Mouse (Mus musculus) limb, embryonic 12.5 days (tissue): ENCODE measurements around the gene Tepsin. TPM values are rescaled to one million over a fixed set of nuclear protein-coding genes. Genes with fewer than 3 reads are reported as not detected.

ENCODE experiments used
- ATAC-seq: fragments of 200-750 bp; cut with Nextera tagmentation; 2 replicates; pipeline ENCODE4 v1.8.0; 2017; ENCODE audit warnings: low read depth, moderate TSS enrichment; ENCODE audit not compliant: insufficient number of reproducible peaks, insufficient read depth, low FRiP score, low TSS enrichment
- H3K27ac ChIP-seq: fragments of 300-500 bp; sonication (generic); 2 replicates; pipeline ENCODE4 v1.5.1; 2016; ENCODE audit warnings: mild to moderate bottlenecking, moderate library complexity
- H3K27me3 ChIP-seq: fragments of 300-500 bp; sonication (generic); 2 replicates; pipeline ENCODE4 v1.6.1; 2016; ENCODE audit warnings: mild to moderate bottlenecking, moderate library complexity
- H3K36me3 ChIP-seq: fragments of 300-500 bp; sonication (generic); 2 replicates; pipeline ENCODE4 v1.6.1; 2016; ENCODE audit warnings: mild to moderate bottlenecking, moderate library complexity
- H3K4me1 ChIP-seq: fragments of 300-500 bp; sonication (generic); replicated peaks from 2 replicates; pipeline ENCODE4 v1.6.1; 2016
- H3K4me2 ChIP-seq: fragments of 300-500 bp; sonication (generic); 2 replicates; pipeline ENCODE4 v1.6.1; 2016; ENCODE audit warnings: mild to moderate bottlenecking, moderate library complexity
- H3K4me3 ChIP-seq: fragments of 300-500 bp; sonication (generic); replicated peaks from 2 replicates; pipeline ENCODE4 v1.5.1; 2016; ENCODE audit warnings: mild to moderate bottlenecking
- H3K9ac ChIP-seq: fragments of 300-500 bp; sonication (generic); replicated peaks from 2 replicates; pipeline ENCODE4 v1.6.1; 2016; ENCODE audit warnings: mild to moderate bottlenecking, moderate library complexity
- H3K9me3 ChIP-seq: fragments of 300-500 bp; sonication (generic); 2 replicates; pipeline ENCODE4 v1.6.1; 2016; ENCODE audit warnings: mild to moderate bottlenecking, moderate library complexity
- WGBS: fragments of 180-500 bp; shearing (Covaris S2); methylation state at CpG from one replicate; pipeline ENCODE4 v1.1.7; 2016; 5-methylcytosine and 5-hydroxymethylcytosine counted together
- microRNA-seq: library from miRNA; unstranded; fragments of <30 nt; microRNA quantifications from one replicate; pipeline ENCODE4, GENCODE M21; 2017
- polyA plus RNA-seq: library from polyadenylated mRNA; unstranded; fragments of >200 nt; fragmentation: Nextera tagmentation; extraction: Ambion mirVana; gene quantifications from 2 replicates; pipeline ENCODE4 v1.2.1, GENCODE M21; 2016

Tepsin gene
- polyA plus RNA-seq, 1 experiment from 2014 or later, result 17.0 TPM

DNA sequence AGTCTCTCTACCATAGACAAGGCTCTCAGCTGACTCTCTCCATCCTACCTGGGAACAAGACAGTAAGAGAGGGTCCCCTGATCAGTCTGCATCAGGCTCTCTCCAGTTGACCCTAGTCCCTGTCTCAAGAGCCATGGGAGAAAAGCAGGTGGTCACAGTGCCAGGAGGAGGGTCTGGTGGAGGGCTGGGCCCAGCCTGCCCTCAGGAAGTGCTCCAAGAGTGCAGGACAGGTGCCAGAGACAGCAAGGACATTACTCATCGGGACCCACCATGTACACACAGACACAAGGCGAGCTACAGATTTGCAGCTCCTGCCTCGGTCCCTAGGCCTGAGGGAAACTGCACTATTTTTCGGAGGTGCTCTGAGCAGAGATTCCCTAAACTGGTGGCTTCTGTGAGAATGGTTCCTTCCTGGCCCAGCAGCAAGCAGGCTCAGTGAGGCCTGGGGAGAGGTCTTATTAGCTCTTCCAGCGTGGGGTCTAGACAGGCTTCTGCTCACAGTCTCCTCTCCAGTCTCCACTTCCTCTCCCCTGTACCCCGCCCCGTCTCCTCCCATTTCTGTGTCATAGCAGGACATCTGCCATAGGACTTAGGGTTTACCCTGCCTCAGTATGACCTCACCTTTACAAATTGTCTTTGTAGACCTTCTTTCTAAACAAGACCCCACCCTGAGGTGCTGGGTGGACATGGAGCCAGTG, 56.2 kb downstream of the Tepsin start:
- Histone ChIP-seq H3K4me2 (no peak overlapping the region), H3K27me3 (peaks cover 21% of the 10 kb centered on the region), H3K27ac (no peak overlapping the region; the same call in 1 of the 2 replicates), H3K36me3 (no peaks in the 10 kb centered on the region), H3K9ac (no peak overlapping the region), H3K9me3 (no peaks in the 10 kb centered on the region), H3K4me3 (no peak overlapping the region), H3K4me1 (peaks cover 29% of the 10 kb centered on the region)
- WGBS, result 75% methylated on average over 7 of the region's 7 CpGs
- no peak for ATAC-seq

DNA sequence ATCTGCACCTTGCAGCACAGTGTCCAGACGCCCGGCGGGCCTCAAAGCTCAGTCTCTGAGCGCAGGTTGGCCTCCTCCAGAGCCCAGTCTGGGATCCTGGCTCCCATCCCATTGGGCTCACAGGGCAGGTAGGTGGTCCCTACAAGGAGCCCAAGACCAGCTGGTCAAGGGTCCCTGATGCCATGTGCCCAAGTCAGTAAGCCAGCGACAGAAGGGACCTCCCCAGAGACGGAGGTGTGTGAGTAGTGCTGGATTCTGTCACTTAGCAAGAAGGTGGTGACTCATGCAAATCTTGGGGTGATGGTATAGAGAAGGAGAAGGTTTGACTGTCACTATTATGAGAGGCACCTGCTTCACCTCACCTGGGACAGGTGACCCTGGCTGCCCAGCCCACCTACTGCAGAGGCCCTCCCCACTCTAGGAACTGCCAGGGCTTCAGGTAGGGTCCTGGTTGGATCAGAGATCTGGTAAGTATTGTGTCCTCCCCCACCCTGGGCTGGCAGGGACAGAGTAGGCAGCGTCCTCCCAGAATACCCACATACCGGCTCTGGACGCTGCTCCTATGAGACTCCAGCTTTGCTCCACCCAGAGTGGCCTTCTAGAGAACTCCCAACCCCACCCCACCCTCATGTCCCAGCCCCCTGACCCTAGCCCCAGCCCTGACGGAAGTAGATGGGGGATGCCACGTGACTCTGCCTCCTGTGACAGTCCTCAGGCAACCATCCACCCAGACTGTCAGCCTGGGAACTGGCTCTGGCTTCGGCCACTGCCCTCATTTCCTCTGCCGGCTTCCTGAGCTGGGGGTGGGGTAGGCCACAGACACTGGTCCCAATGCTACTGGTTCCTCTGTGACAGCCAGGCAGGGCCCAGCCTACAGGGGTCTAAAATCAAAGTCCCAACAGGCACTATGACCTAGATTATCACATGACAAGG, 57.1 kb downstream of the Tepsin start:
- no peak for ATAC-seq
- no peak overlapping the region for H3K4me3 ChIP-seq
- no peak overlapping the region for H3K4me2 ChIP-seq
- no peaks in the 10 kb centered on the region for H3K9me3 ChIP-seq
- 62% methylated on average over 13 of the region's 13 CpGs for WGBS
- H3K9ac ChIP-seq, result no peak overlapping the region
- no peaks in the 10 kb centered on the region for H3K36me3 ChIP-seq
- peaks cover 23% of the 10 kb centered on the region for H3K4me1 ChIP-seq
- H3K27ac ChIP-seq, result no peak overlapping the region
- peaks cover 14% of the 10 kb centered on the region for H3K27me3 ChIP-seq

Small RNA genes within 50 kb of the gene (microRNA-seq; reads per million reads assigned to microRNA genes)
- gene Gm25948, result not detected

Other genes starting within 250 kb of the Tepsin start
- gene Chmp6, start 185.3 kb downstream of the Tepsin start, polyA plus RNA-seq, result 105 and 115 TPM in 2 replicates
- 17.0 and 17.5 TPM in 2 replicates for gene Baiap2, start 156.0 kb downstream of the Tepsin start, polyA plus RNA-seq
- 5.4 and 6.9 TPM in 2 replicates for gene Aatk, start 51.6 kb downstream of the Tepsin start, polyA plus RNA-seq
- gene Cep131, start 11.9 kb downstream of the Tepsin start, polyA plus RNA-seq, result 49.2 and 53.2 TPM in 2 replicates
- gene Ndufaf8, start 197 bp upstream of the Tepsin start, polyA plus RNA-seq, result 67.5 and 71.9 TPM in 2 replicates
- gene Slc38a10, start 52.6 kb upstream of the Tepsin start, polyA plus RNA-seq, result 84.7 and 86.8 TPM in 2 replicates
- 18.3 and 18.5 TPM in 2 replicates for gene Bahcc1, start 134.2 kb upstream of the Tepsin start, polyA plus RNA-seq
- gene Actg1, start 249.8 kb upstream of the Tepsin start, polyA plus RNA-seq, result 2,805 and 2,814 TPM in 2 replicates